Mouse (Mus musculus): ENCODE data around the gene Rab40c.

DNA sequence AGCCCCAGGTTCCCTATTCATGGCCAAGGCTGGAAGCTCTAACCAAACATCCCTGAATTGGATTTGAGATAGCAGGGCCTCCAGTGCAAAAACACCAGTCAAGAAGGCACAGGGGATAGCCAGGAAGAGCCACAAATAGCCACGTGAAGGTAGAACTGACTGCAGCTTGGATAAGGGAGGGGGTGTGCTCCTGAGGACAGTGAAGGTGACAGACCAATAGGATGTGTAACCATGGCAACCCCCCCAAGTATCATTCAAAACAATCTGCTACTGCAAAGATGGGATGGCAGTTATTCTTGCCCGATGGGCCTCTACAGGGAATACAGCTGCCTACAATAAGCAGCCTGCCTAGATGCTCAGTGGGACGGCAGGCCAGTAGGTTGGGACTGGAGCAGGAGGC, 82.0 kb downstream of the Rab40c start:
- TF ChIP-seq CTCF (IDR thresholded peaks at IDR 0.05; ENCODE audit: extremely low read depth, insufficient read length, insufficient replicate concordance, low read depth, low read length): no peak
- TF ChIP-seq POLR2A (IDR thresholded peaks at IDR 0.05; ENCODE audit: low read depth, low read length): no peak
